Mouse (Mus musculus) liver, adult (tissue): ENCODE measurements at regions not wholly inside any gene's neighbourhood (a gene's known extent, or its start where the extent isn't known, plus 50 kb on each side); places are given as distances from the start of the nearest gene placed in this dataset.

Experiments used
- GATA4 ChIP-seq: IDR thresholded peaks from 2 replicates; pipeline ENCODE4 v1.6.1; 2014; ENCODE audit warnings: mild to moderate bottlenecking, low read length; ENCODE audit not compliant: insufficient replicate concordance

DNA sequence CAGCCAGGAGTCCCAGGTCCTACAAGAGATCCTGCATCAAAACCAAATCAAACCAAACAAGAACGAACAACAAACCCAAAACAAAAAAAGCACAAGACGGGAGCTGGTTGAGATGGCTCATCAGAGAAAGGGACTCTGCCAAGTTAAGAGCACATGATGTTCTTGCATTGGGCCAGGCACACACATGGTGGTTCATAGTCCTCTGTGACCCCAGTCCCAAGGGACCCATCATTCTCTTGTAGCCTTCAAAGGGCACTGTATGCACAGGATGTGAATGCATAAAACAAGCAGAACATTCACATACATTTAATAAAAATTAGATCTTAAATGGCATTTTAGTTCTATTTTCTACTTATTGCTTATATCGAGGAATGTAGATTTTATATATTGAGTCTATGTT, 99.5 kb upstream of the Kctd3 start:
- no peak for TF ChIP-seq GATA4

DNA sequence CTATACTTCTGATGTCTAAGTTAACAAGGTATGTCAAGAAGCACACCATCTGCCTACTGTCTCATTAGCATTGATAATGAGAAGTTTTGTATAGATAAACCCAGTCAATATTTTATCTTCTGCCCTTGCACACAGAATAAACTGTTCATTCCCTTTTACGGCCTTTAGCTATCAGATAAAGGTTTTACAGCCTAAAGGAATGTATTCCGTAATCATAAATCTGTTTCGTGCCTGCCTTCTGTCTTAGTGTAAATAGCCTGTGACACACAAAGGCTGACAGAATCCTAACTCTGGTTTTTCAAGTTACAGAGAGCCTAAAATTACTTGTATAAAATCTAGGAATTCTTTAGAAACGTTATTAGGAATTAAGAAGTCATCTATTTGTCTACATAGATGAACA, 97.6 kb upstream of the Kctd3 start:
- TF ChIP-seq GATA4: no peak

DNA sequence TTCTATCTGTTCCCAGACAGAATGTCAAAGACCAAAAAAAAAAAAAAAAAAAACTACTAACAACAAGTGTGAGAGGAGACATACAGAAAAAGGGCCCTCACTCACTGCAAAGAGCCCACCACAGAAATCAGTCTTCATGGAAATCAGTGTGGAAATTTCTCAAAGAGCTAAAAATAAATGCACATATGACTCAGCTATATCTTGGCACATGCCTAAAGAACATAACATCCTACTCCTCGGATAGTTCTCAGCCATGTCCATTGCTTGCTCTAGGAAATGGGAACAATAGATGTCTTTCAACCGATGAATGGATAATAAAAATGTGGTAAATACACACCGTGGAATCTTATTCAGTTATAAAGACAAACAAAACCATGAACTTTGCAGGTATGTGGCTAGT, 95.1 kb upstream of the Kctd3 start:
- TF ChIP-seq GATA4: no peak

DNA sequence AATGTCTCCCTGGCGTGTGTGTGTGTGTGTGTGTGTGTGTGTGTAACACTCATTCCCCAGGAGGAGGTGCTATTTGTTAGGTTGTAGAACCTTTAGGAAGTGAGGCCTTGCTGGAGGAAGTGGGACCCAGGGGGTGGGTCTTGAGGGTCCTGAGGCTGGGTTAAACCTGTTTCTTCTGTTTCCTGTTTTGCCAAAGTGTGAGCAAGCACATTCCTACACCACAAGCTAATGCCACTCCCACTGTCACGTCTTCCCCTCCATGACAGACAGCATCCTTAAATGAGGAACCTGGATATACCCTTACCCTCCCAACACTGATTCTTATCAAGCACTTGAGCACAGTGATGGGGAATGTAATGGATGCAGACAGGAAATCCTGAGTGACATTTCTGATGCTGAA, 91.5 kb upstream of the Kctd3 start:
- TF ChIP-seq GATA4: no peak

GRCm38 (mm10) chr1:189092819-189093218, 85.2 kb upstream of the Kctd3 start:
- TF ChIP-seq GATA4: no peak

- TF ChIP-seq GATA4: no peak
These were observed 77.6 kb upstream of the Kctd3 start for GRCm38 (mm10) chr1:189085245-189085644.

- TF ChIP-seq GATA4: no peak
These were observed 73.6 kb upstream of the Kctd3 start for GRCm38 (mm10) chr1:189081267-189081666.

DNA sequence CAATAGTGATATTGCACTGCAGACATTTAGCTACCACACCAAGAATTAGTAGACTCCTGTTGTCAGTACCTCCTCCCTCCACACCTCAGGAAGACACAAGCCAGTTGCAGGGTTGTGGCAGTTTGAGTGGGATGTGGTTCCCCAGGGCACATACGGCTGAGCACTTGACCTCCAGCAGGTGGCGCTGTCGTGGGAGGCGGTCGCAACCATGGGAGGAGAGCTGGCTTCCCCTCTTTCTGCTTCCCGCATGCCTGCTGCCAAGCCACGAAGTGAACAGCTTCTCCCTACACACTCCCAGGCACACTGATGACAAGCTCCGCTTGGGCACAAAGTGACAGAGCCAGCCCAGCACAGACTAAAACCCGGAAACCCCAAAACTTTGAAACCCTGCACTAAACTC, 73.2 kb upstream of the Kctd3 start:
- TF ChIP-seq GATA4: no peak

DNA sequence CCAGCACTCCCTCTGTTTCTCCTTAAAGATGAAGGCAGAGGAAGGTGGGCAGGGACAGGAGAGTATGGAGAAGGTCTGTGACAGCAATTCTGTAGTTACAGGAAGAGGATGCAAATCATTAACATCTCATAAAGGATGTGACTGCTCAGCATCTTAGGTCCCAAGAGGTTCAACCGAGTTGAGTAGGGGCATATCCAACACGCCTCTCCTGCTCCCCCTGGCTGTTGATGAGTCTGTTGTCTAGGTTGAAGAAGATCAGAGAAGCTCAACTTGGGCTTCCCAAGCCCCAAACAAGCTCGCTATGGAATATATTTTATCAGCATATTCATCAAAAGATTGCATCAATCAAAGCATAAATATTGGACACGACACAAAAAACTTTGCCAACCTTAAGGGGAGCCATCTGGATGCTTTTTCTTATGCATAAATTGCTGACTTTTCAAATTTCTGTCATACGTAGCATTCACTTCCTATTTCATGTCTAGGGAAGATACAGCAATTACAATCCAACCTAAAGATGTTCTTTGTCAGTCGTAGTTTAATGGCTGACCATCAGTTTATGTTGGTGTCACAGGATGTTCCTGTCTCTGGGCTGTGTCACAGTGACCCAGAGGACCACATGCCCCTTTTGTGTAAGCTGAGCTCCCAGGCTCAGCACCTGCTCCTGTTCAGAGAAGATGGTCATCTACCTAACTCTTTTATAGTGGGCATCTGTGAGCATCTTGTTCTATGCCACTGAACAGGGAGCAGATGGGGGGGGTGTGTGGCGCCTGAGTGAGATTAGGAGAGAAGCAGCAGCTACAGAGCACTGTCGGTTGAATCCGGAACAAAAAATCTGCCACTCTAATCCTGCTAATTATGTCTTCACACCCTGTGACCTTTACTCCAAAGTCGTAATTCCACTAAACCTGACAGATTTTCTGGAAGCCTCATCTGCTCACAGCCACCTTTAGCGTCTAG, 72.1 kb upstream of the Kctd3 start:
- no peak for TF ChIP-seq GATA4

GRCm38 (mm10) chr1:189077861-189078260, 70.2 kb upstream of the Kctd3 start:
- no peak for TF ChIP-seq GATA4

DNA sequence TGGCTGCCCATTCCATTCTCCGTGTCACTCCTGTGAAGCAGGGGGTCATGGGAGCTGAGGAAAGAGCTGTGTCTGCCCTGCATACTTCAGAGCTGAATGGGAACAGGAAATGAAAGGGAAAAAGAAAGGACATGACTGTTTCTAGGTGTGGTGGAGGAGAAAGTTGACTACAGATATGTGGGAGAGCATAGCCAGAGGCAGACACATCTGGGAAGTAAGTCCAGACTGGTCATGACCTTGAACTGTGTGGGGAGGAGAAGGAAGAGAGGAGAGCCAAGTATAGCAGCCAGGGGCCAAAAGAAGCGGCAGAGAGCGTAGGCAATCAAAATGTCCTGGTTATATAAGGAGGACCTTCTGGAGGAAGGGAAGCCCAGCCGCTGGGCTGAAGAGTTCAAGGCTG, 68.6 kb upstream of the Kctd3 start:
- no peak for TF ChIP-seq GATA4

DNA sequence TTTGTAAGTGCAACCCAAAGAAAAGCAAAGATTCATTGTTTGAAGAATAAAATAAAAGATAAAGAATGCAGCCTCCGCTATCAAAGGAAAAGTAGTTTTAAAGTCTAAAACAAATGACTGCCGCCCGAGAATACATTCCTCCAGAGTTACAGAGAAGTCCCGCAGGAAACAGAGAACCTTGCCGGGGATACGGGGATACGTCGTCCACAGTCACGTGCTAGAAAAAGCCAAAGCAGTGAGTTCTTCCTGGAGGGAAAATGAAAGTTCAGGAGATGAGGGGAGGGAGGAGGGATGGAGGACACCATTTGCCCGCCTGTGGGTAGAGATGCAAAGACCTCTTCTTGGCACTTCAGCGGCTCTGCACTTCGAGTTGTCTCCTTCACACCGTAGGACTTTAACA, 68.0 kb upstream of the Kctd3 start:
- TF ChIP-seq GATA4: no peak

DNA sequence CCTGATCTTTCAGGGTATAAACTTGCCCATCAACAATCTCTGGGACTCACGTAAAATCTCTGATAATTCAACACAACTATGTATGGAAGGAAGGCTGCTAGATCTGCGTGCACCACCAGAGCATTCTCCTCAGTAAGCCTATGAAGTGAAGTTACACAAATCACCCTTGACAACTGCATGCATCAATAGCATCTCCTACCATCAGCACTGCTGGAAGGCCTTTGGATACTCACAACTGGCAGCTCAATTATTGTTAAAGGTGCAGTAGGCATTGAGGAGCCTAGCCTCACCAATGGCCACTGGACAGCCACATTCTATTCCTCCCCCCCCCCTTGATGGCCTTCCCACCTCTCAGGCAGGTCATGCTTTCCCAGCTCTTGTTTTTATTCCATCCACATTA, 64.9 kb upstream of the Kctd3 start:
- no peak for TF ChIP-seq GATA4

GRCm38 (mm10) chr1:189068204-189068603, 60.6 kb upstream of the Kctd3 start:
- TF ChIP-seq GATA4: no peak

DNA sequence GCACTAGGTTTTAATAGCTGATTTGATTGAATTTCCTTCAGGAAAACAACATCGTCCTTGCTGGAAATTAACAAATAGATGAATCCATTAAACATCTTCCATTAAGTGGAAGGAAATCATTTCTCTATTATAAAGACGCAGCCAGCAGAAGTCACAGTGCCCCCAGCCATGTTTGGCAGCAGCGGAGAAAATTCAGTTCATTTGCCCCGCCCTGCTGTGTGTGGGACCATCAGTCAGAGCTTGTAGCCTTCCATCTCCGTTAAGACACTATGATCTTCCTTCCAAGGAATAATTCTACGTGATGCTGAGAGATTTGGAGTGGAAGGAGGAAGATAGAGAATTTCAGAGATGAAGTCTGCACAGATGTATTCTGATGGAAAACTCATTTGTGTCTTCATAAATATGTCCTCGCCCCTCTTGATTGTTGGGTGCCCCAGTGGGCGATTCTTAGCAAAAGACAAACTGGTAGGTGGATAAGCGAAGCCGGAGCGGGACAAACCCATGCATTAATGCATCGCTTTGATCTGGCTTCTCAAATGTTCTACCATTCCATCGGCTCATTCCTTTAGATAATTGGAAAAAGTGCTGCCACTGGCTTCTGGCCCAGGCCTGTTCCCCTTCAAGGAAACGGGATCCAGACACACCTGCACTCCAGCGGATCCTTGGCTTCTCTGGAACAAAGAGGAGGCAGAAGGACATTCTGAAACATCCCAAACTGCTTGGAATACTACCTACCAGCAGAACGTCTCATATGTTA, 59.7 kb upstream of the Kctd3 start:
- no peak for TF ChIP-seq GATA4
